Mouse (Mus musculus) bone marrow macrophage, adult 2 months (primary cell): ENCODE results near the gene Klhl40.

Experiments used
- CTCF ChIP-seq: IDR thresholded peaks from 2 replicates; pipeline ENCODE4 v1.5.1; 2012; ENCODE audit warnings: low read depth, mild to moderate bottlenecking, low read length, moderate library complexity
- POLR2A ChIP-seq: IDR thresholded peaks from 2 replicates; pipeline ENCODE4 v1.6.1; 2012; ENCODE audit warnings: mild to moderate bottlenecking, low read depth, low read length, borderline replicate concordance

DNA sequence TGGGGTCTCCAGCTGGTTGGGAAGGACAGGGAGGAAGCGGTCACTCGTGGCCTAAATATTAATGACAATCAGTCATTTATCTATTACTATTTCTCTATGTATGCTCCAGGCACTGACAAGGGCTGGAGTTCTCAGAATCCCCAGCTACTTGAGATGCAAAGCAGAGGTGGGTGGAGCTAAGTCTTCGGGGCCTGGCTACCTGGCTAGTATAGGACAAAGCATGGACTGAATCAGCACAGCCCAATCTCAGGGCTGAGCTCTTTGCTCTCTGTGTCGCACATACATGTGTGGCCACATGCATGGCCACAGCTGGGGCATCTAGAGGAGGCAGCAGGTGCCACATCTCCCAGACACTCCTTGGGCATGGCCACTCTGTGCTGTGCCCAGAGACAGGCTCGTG, 43.4 kb downstream of the Klhl40 start:
- TF ChIP-seq CTCF (no peak), POLR2A (no peak)
